Mouse (Mus musculus): ENCODE data around the gene Fancd2. TPM values are rescaled to one million over a fixed set of nuclear protein-coding genes. Genes with fewer than 3 reads are reported as not detected.

Gene Fancd2
- polyA plus RNA-seq, 1 experiment from 2014 or later = 1.8 TPM

GRCm38 (mm10) chr6:113501388-113502084, 29.9 kb upstream of the Fancd2 start, which contains the start of gene Prrt3:
Prrt3 (minus strand) TSS chr6:113501931.
- Histone ChIP-seq H3K4me1 (peaks cover 24% of the 10 kb centered on the region), H3K9me3 (replicated peaks) (no peaks in the 10 kb centered on the region), H3K9ac (replicated peaks) (peak within 1 kb of the TSS; percentile 77), H3K4me2 (peak within 1 kb of the TSS; percentile 63), H3K27me3 (replicated peaks) (peaks cover 7% of the 10 kb centered on the region), H3K36me3 (peaks cover 6% of the 10 kb centered on the region; the same call in 1 of the 2 replicates), H3K27ac (replicated peaks) (peak within 1 kb of the TSS; percentile 73), H3K4me3 (replicated peaks) (peak within 1 kb of the TSS; percentile 67)
- WGBS = 2% methylated on average over 32 of the region's 32 CpGs
- peak; percentile 91 for ATAC-seq (ENCODE audit: low FRiP score)

GRCm38 (mm10) chr6:113502801-113503200, 28.7 kb upstream of the Fancd2 start:
- H3K9ac ChIP-seq (replicated peaks) = no peak overlapping the region
- peaks cover 7% of the 10 kb centered on the region for H3K27me3 ChIP-seq (replicated peaks)
- H3K4me2 ChIP-seq = no peak overlapping the region
- peaks cover 24% of the 10 kb centered on the region for H3K4me1 ChIP-seq
- 0 out of 2 replicates have a peak overlapping the region, but pooled peaks have one; percentile 8 for H3K27ac ChIP-seq (replicated peaks)
- H3K36me3 ChIP-seq = 0 out of 2 replicates have a peak, but pooled peaks cover 1% of the 10 kb centered on the region
- H3K4me3 ChIP-seq (replicated peaks) = no peak overlapping the region
- WGBS = 66% methylated on average over 2 of the region's 2 CpGs
- H3K9me3 ChIP-seq (replicated peaks) = no peaks in the 10 kb centered on the region
- ATAC-seq (ENCODE audit: low FRiP score) = no peak

- ATAC-seq (ENCODE audit: low FRiP score) = no peak
- no peak overlapping the region for H3K9ac ChIP-seq (replicated peaks)
- H3K4me2 ChIP-seq = no peak overlapping the region
- no peaks in the 10 kb centered on the region for H3K9me3 ChIP-seq (replicated peaks)
- H3K27ac ChIP-seq (replicated peaks) = no peak overlapping the region
- peaks cover 18% of the 10 kb centered on the region for H3K4me1 ChIP-seq
- 96% methylated on average over 1 of the region's 1 CpGs for WGBS
- H3K27me3 ChIP-seq (replicated peaks) = peaks cover 4% of the 10 kb centered on the region
- H3K36me3 ChIP-seq = no peaks in the 10 kb centered on the region
- no peak overlapping the region for H3K4me3 ChIP-seq (replicated peaks)
These were observed 25.8 kb upstream of the Fancd2 start for GRCm38 (mm10) chr6:113505689-113506088.

- Histone ChIP-seq H3K4me1 (peaks cover 4% of the 10 kb centered on the region), H3K4me2 (no peak overlapping the region), H3K36me3 (0 out of 2 replicates have a peak, but pooled peaks cover 7% of the 10 kb centered on the region), H3K9me3 (replicated peaks) (no peaks in the 10 kb centered on the region), H3K27ac (replicated peaks) (no peak overlapping the region), H3K4me3 (replicated peaks) (no peak overlapping the region), H3K9ac (replicated peaks) (no peak overlapping the region), H3K27me3 (replicated peaks) (no peaks in the 10 kb centered on the region)
- no peak for ATAC-seq (ENCODE audit: low FRiP score)
These were observed 24.4 kb upstream of the Fancd2 start for GRCm38 (mm10) chr6:113507130-113507529.

- Histone ChIP-seq H3K4me3 (replicated peaks) (no peak overlapping the region), H3K27me3 (replicated peaks) (no peaks in the 10 kb centered on the region), H3K27ac (replicated peaks) (no peak overlapping the region), H3K4me2 (no peak overlapping the region), H3K9ac (replicated peaks) (no peak overlapping the region), H3K4me1 (no peaks in the 10 kb centered on the region), H3K36me3 (peaks cover 11% of the 10 kb centered on the region; the same call in 1 of the 2 replicates), H3K9me3 (replicated peaks) (no peaks in the 10 kb centered on the region)
- no peak for ATAC-seq (ENCODE audit: low FRiP score)
- WGBS = 66% methylated on average over 7 of the region's 7 CpGs
These were observed 23.1 kb upstream of the Fancd2 start for GRCm38 (mm10) chr6:113508272-113508946.

- H3K4me3 ChIP-seq (replicated peaks) = no peak overlapping the region
- WGBS = 42% methylated on average over 5 of the region's 5 CpGs
These were observed 22.6 kb upstream of the Fancd2 start for GRCm38 (mm10) chr6:113508947-113509280.

GRCm38 (mm10) chr6:113513944-113514343, 17.5 kb upstream of the Fancd2 start:
- no peak overlapping the region for H3K9ac ChIP-seq (replicated peaks)
- no peak for ATAC-seq (ENCODE audit: low FRiP score)
- no peaks in the 10 kb centered on the region for H3K9me3 ChIP-seq (replicated peaks)
- H3K4me2 ChIP-seq = no peak overlapping the region
- H3K4me1 ChIP-seq = no peaks in the 10 kb centered on the region
- no peak overlapping the region for H3K27ac ChIP-seq (replicated peaks)
- H3K27me3 ChIP-seq (replicated peaks) = no peaks in the 10 kb centered on the region
- H3K36me3 ChIP-seq = peaks cover 67% of the 10 kb centered on the region
- 90% methylated on average over 6 of the region's 6 CpGs for WGBS
- no peak overlapping the region for H3K4me3 ChIP-seq (replicated peaks)

More at GRCm38 (mm10) chr6:113508947-113509280, 22.6 kb upstream of the Fancd2 start:
- peaks cover 16% of the 10 kb centered on the region for H3K36me3 ChIP-seq
- H3K4me1 ChIP-seq = no peaks in the 10 kb centered on the region
- no peak overlapping the region for H3K27ac ChIP-seq (replicated peaks)
- no peaks in the 10 kb centered on the region for H3K27me3 ChIP-seq (replicated peaks)
- no peak for ATAC-seq (ENCODE audit: low FRiP score)
- H3K4me2 ChIP-seq = no peak overlapping the region
- no peaks in the 10 kb centered on the region for H3K9me3 ChIP-seq (replicated peaks)
- no peak overlapping the region for H3K9ac ChIP-seq (replicated peaks)

GRCm38 (mm10) chr6:113514600-113514999, 16.9 kb upstream of the Fancd2 start:
- WGBS = 99% methylated on average over 3 of the region's 3 CpGs
- H3K4me2 ChIP-seq = no peak overlapping the region
- peaks cover 73% of the 10 kb centered on the region for H3K36me3 ChIP-seq

GRCm38 (mm10) chr6:113517434-113518080, 13.9 kb upstream of the Fancd2 start:
- Histone ChIP-seq H3K4me2 (no peak overlapping the region), H3K9me3 (replicated peaks) (no peaks in the 10 kb centered on the region), H3K4me3 (replicated peaks) (no peak overlapping the region), H3K9ac (replicated peaks) (no peak overlapping the region), H3K36me3 (peaks cover 92% of the 10 kb centered on the region), H3K4me1 (no peaks in the 10 kb centered on the region), H3K27ac (replicated peaks) (no peak overlapping the region), H3K27me3 (replicated peaks) (no peaks in the 10 kb centered on the region)
- no peak for ATAC-seq (ENCODE audit: low FRiP score)
- 96% methylated on average over 8 of the region's 8 CpGs for WGBS

More at GRCm38 (mm10) chr6:113514600-113514999, 16.9 kb upstream of the Fancd2 start:
- no peak overlapping the region for H3K4me3 ChIP-seq (replicated peaks)
- no peak overlapping the region for H3K9ac ChIP-seq (replicated peaks)
- H3K27ac ChIP-seq (replicated peaks) = no peak overlapping the region
- H3K4me1 ChIP-seq = no peaks in the 10 kb centered on the region
- ATAC-seq (ENCODE audit: low FRiP score) = no peak
- no peaks in the 10 kb centered on the region for H3K9me3 ChIP-seq (replicated peaks)
- no peaks in the 10 kb centered on the region for H3K27me3 ChIP-seq (replicated peaks)

- H3K4me3 ChIP-seq (replicated peaks) = no peak overlapping the region
- H3K4me2 ChIP-seq = no peak overlapping the region
- no peak overlapping the region for H3K27ac ChIP-seq (replicated peaks)
- H3K36me3 ChIP-seq = peaks cover 63% of the 10 kb centered on the region
- WGBS = 86% methylated on average over 1 of the region's 1 CpGs
- ATAC-seq (ENCODE audit: low FRiP score) = no peak
- no peaks in the 10 kb centered on the region for H3K4me1 ChIP-seq
- H3K9me3 ChIP-seq (replicated peaks) = no peaks in the 10 kb centered on the region
- no peak overlapping the region for H3K9ac ChIP-seq (replicated peaks)
- no peaks in the 10 kb centered on the region for H3K27me3 ChIP-seq (replicated peaks)
These were observed 9.2 kb upstream of the Fancd2 start for GRCm38 (mm10) chr6:113522310-113522709.

GRCm38 (mm10) chr6:113523420-113523819, 8.1 kb upstream of the Fancd2 start:
- no peak overlapping the region for H3K4me3 ChIP-seq (replicated peaks)
- 86% methylated on average over 8 of the region's 8 CpGs for WGBS
- no peaks in the 10 kb centered on the region for H3K9me3 ChIP-seq (replicated peaks)
- H3K4me2 ChIP-seq = no peak overlapping the region
- no peak for ATAC-seq (ENCODE audit: low FRiP score)
- H3K9ac ChIP-seq (replicated peaks) = no peak overlapping the region
- H3K27me3 ChIP-seq (replicated peaks) = no peaks in the 10 kb centered on the region
- no peaks in the 10 kb centered on the region for H3K4me1 ChIP-seq
- H3K36me3 ChIP-seq = peaks cover 52% of the 10 kb centered on the region
- H3K27ac ChIP-seq (replicated peaks) = no peak overlapping the region

All from neural tube, embryonic 15.5 days (tissue).